Mouse (Mus musculus) forebrain, postnatal 0 days (tissue): ENCODE data around the gene Smyd3. TPM values are rescaled to one million over a fixed set of nuclear protein-coding genes. Genes with fewer than 3 reads are reported as not detected.

ENCODE experiments used
- ATAC-seq: fragments of 200-750 bp; cut with Nextera tagmentation; 2 replicates; pipeline ENCODE4 v1.8.0; 2017; ENCODE audit warnings: mild to moderate bottlenecking, moderate library complexity
- DNase-seq: peaks from one replicate; pipeline ENCODE4 v3.0.0-alpha.2; 2015
- H3K27ac ChIP-seq: fragments of 300-500 bp; sonication (generic); 2 replicates; pipeline ENCODE4 v1.5.1; 2014; ENCODE audit warnings: low read depth, mild to moderate bottlenecking, antibody characterized with exemption, low read length, moderate library complexity, mixed read lengths
- H3K27me3 ChIP-seq: fragments of 300-500 bp; sonication (generic); 2 replicates; pipeline ENCODE4 v1.6.1; 2014; ENCODE audit warnings: mild to moderate bottlenecking, low read length, mixed read lengths; ENCODE audit not compliant: insufficient read depth
- H3K36me3 ChIP-seq: fragments of 300-500 bp; sonication (generic); 2 replicates; pipeline ENCODE4 v1.6.1; 2014; ENCODE audit warnings: mild to moderate bottlenecking, moderate library complexity; ENCODE audit not compliant: insufficient read depth
- H3K4me1 ChIP-seq: fragments of 300-500 bp; sonication (generic); 2 replicates; pipeline ENCODE4 v1.6.1; 2014; ENCODE audit warnings: antibody characterized with exemption; ENCODE audit not compliant: insufficient read depth
- H3K4me2 ChIP-seq: fragments of 300-500 bp; sonication (generic); 2 replicates; pipeline ENCODE4 v1.6.1; 2014; ENCODE audit warnings: low read depth, mild to moderate bottlenecking, moderate library complexity
- H3K4me3 ChIP-seq: fragments of 300-500 bp; sonication (generic); 2 replicates; pipeline ENCODE4 v1.5.1; 2014; ENCODE audit warnings: low read depth, low read length, mixed read lengths
- H3K9ac ChIP-seq: fragments of 300-500 bp; sonication (generic); 2 replicates; pipeline ENCODE4 v1.6.1; 2014; ENCODE audit warnings: mild to moderate bottlenecking
- H3K9me3 ChIP-seq: fragments of 300-500 bp; sonication (generic); 2 replicates; pipeline ENCODE4 v1.6.1; 2016; ENCODE audit warnings: low read length
- CTCF ChIP-seq: sonication (generic); IDR thresholded peaks from 2 replicates; pipeline ENCODE4 v1.5.1; 2016; ENCODE audit warnings: antibody characterized with exemption, control low read depth, low read depth
- WGBS: fragments of 180-500 bp; shearing (Covaris S2); extraction: QIAGEN DNeasy Blood & Tissue Kit; methylation state at CpG from one replicate; pipeline ENCODE4 v1.1.7; 2014; 5-methylcytosine and 5-hydroxymethylcytosine counted together
- polyA plus RNA-seq: library from polyadenylated mRNA; unstranded; fragments of >200 nt; fragmentation: Nextera tagmentation; extraction: Ambion mirVana; gene quantifications from 2 replicates; pipeline ENCODE4 v1.2.1, GENCODE M21; 2015
- total RNA-seq: library from RNA; depleted of rRNA; stranded (reverse); fragments of >200 nt; gene quantifications from 2 replicates; pipeline ENCODE4 v1.2.3, GENCODE M21; 2014

The Smyd3 gene
- total and polyA plus RNA-seq, 2 experiments from 2014 or later: 19.0 to 27.6 TPM

GRCm38 (mm10) chr1:179068990-179069389 lies 448.9 kb downstream of the Smyd3 start:
- Histone ChIP-seq H3K9me3 (no peaks in the 10 kb centered on the region), H3K27me3 (no peaks in the 10 kb centered on the region), H3K4me2 (no peak overlapping the region), H3K27ac (no peak overlapping the region), H3K4me3 (no peak overlapping the region), H3K4me1 (no peaks in the 10 kb centered on the region), H3K9ac (no peak overlapping the region), H3K36me3 (no peaks in the 10 kb centered on the region)
- ATAC-seq: no peak
- DNase-seq: no peak
- TF ChIP-seq CTCF: no peak
- WGBS: 90% methylated on average over 1 of the region's 1 CpGs

- Histone ChIP-seq H3K27ac (no peak overlapping the region), H3K36me3 (no peaks in the 10 kb centered on the region), H3K4me2 (no peak overlapping the region), H3K9me3 (no peaks in the 10 kb centered on the region), H3K9ac (no peak overlapping the region), H3K4me3 (no peak overlapping the region), H3K27me3 (no peaks in the 10 kb centered on the region), H3K4me1 (peaks cover 16% of the 10 kb centered on the region; the same call in 1 of the 2 replicates)
- 75% methylated on average over 2 of the region's 2 CpGs for WGBS
- ATAC-seq (0 out of 2 replicates have a peak, but pooled peaks have one; percentile 11), DNase-seq (no peak)
- no peak for TF ChIP-seq CTCF
Measured at GRCm38 (mm10) chr1:179065294-179065601, 452.6 kb downstream of the Smyd3 start.

- Histone ChIP-seq H3K4me1 (peaks cover 16% of the 10 kb centered on the region; the same call in 1 of the 2 replicates), H3K9ac (no peak overlapping the region), H3K4me2 (no peak overlapping the region), H3K27me3 (no peaks in the 10 kb centered on the region), H3K27ac (no peak overlapping the region), H3K4me3 (no peak overlapping the region), H3K9me3 (no peaks in the 10 kb centered on the region), H3K36me3 (no peaks in the 10 kb centered on the region)
- DNase-seq (no peak), ATAC-seq (0 out of 2 replicates have a peak, but pooled peaks have one; percentile 7)
- TF ChIP-seq CTCF: no peak
- WGBS: 76% methylated on average over 14 of the region's 14 CpGs
Measured at GRCm38 (mm10) chr1:179064601-179065293, 453.1 kb downstream of the Smyd3 start.

GRCm38 (mm10) chr1:179061759-179062168 lies 456.1 kb downstream of the Smyd3 start:
- H3K4me3 ChIP-seq: no peak overlapping the region
- no peaks in the 10 kb centered on the region for H3K36me3 ChIP-seq
- ATAC-seq: peak; percentile 36; the same call in 1 of the 2 replicates
- H3K9me3 ChIP-seq: no peaks in the 10 kb centered on the region
- H3K27ac ChIP-seq: no peak overlapping the region
- H3K4me1 ChIP-seq: peaks cover 16% of the 10 kb centered on the region; the same call in 1 of the 2 replicates
- no peaks in the 10 kb centered on the region for H3K27me3 ChIP-seq
- no peak overlapping the region for H3K9ac ChIP-seq
- WGBS: 10% methylated on average over 9 of the region's 9 CpGs
- no peak overlapping the region for H3K4me2 ChIP-seq
- DNase-seq: peak; percentile 67
- no peak for TF ChIP-seq CTCF

GRCm38 (mm10) chr1:179061053-179061452 lies 456.8 kb downstream of the Smyd3 start:
- Histone ChIP-seq H3K9ac (no peak overlapping the region), H3K36me3 (no peaks in the 10 kb centered on the region), H3K27me3 (no peaks in the 10 kb centered on the region), H3K4me2 (no peak overlapping the region), H3K27ac (no peak overlapping the region), H3K4me3 (no peak overlapping the region), H3K4me1 (peaks cover 16% of the 10 kb centered on the region; the same call in 1 of the 2 replicates), H3K9me3 (no peaks in the 10 kb centered on the region)
- DNase-seq (no peak), ATAC-seq (no peak)
- WGBS: 61% methylated on average over 4 of the region's 4 CpGs
- TF ChIP-seq CTCF: no peak

- TF ChIP-seq CTCF: no peak
- H3K36me3 ChIP-seq: no peaks in the 10 kb centered on the region
- no peak overlapping the region for H3K27ac ChIP-seq
- no peaks in the 10 kb centered on the region for H3K9me3 ChIP-seq
- 39% methylated on average over 18 of the region's 18 CpGs for WGBS
- H3K4me3 ChIP-seq: no peak overlapping the region
- H3K4me1 ChIP-seq: peaks cover 16% of the 10 kb centered on the region; the same call in 1 of the 2 replicates
- no peak overlapping the region for H3K9ac ChIP-seq
- ATAC-seq: peak; percentile 45; the same call in 1 of the 2 replicates
- no peaks in the 10 kb centered on the region for H3K27me3 ChIP-seq
- DNase-seq: no peak
- no peak overlapping the region for H3K4me2 ChIP-seq
Measured at GRCm38 (mm10) chr1:179060113-179060955, 457.5 kb downstream of the Smyd3 start.
